Mouse (Mus musculus): Measurements from ENCODE around the gene Smim20. TPM values are rescaled to one million over a fixed set of nuclear protein-coding genes. Genes with fewer than 3 reads are reported as not detected.

Smim20 gene
- 10 to 100 TPM; 87.0 to 90.8 TPM for total RNA-seq (2021)
- long read RNA-seq, experiment 1, transcript Smim20-201 (3 exons, 922 nt), result major isoform, 89 of 94 reads
- long read RNA-seq, experiment 1, partial matches to known transcripts, result 3 of 94 reads
- long read RNA-seq, experiment 1, other reads (novel, unspliced or antisense), result 1 of 94 reads
- long read RNA-seq, experiment 2, transcript Smim20-201 (3 exons, 922 nt), result major isoform, 75 of 85 reads
- long read RNA-seq, experiment 2, partial matches to known transcripts, result 0 of 85 reads
- long read RNA-seq, experiment 2, other reads (novel, unspliced or antisense), result 5 of 85 reads

DNA sequence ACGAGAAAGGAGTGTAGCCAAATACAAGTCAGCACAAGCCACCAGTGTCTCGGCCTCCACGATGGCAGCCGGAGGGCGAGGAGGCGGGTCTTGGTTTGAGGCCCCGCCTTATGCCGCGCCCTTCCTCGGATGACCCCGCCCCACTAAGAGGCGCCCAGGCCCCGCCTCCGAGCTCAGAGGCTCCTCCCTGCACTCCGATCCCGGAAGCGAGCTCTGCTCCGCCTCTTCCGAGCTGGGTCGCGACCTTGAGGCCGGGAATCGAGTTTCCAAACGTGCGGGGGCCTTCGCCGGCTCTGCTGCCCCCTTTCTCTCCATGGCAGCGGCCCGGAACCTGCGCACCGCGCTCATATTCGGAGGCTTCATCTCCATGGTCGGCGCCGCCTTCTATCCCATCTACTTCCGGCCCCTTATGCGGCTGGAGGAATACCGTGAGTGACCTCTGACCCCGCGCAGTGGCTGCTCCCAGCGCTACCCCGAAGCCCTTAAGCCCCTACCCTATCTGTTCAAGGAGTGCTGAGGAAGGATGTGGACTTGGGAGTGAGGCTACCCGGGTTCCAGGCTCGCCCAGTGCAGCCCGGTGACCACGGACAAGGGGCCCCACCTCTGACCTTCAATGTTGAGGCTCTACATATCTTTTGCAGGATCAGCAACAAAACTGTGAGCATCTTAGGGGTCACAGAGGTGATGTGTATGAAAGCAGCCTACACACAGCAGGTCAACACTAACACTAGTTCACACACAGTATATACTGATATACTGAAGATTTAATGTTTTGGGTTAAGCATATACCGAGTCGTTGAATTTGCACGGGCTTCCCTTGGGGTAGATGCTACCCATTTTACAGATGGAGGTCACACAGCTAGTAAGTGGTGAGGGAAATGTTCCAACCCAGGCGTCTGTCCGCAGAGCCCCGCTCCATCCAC lies at the start of gene Smim20:
Smim20 (plus strand) TSS at position 153 of the 923 bp plus-strand sequence.
- DNase-seq (ENCODE audit: low spot score in 2 of 2), result peak; percentile 75 to 86

DNA sequence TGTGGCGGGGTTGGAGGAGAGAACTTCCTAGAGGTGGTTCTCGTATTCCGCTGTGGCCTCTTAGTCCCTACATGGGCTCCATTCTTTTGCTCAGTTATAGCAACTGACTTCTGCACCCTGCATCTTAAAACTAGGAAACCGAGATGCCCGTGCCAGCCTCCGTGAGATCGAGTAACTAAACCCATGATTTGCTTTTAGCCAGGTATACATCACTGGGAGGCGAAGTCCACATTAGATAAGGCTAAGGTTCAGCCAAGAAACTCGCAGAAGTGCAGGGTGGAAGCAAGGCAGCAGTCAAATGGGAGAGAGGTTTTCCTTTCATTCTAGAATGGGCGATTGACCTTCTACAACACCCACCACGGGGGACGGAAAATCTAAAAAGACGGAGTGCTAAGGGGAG lies 41.4 kb upstream of the Smim20 start:
- no peak for DNase-seq (ENCODE audit: low spot score in 2 of 2)

DNA sequence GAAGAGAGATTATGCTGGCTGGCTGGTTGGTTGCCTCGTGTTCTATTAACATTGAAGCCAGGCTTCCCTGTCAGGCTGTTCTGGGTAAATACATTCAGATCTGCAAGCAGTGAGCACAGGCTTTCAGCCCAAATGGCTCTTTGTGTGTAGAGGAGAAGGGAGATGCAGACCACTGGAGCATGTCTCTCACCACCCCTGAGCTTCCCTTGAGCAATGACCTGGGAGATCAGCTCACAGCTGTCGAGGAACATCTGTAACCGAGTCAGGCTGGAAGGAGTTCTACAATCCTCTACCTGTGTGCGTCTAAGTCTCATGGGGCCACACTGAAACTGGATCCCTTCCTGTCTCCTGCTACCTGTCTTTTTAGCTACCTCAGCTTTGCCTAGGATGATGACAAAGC lies 36.3 kb upstream of the Smim20 start:
- no peak for DNase-seq (ENCODE audit: low spot score in 2 of 2)

DNA sequence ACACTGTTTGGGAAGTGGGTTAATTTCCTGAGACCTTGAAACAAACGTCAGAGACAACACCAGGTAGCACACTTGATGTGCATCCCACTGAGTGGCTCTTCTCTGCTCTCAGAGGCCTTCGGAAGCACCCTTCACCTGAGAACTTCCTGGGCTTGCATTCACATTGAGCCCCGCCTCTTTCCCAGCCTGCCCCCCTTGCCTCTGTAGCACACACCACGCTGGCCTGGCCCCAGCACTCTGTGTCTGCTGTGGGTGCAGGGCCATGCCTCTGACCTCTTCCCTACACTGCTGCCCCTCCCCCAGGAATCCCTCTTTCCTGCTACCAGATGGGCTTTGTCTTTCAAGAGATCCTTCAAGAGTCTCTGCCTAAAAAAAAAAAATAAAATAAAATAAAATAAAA lies 31.3 kb upstream of the Smim20 start:
- no peak for DNase-seq (ENCODE audit: low spot score in 2 of 2)

DNA sequence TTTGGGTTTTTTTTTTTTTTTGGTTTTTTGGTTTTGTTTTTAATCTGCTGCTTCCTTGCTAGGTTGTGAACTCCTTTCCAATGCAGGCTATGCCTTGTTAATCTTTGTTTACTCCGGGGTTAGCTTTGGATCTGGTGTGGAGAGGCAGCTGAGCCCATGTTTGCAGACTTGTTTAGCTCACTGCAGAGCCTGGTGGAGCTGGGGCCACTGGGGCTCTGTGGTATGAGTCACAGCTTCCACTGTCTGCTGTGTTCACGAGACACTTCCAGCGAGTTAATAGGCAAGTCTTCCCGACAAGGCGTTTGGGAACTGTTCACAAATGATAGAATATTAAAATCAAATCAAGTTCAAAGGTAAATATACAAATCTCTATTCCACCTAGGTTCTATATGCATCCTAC lies 30.7 kb upstream of the Smim20 start:
- DNase-seq (ENCODE audit: low spot score in 2 of 2), result no peak

DNA sequence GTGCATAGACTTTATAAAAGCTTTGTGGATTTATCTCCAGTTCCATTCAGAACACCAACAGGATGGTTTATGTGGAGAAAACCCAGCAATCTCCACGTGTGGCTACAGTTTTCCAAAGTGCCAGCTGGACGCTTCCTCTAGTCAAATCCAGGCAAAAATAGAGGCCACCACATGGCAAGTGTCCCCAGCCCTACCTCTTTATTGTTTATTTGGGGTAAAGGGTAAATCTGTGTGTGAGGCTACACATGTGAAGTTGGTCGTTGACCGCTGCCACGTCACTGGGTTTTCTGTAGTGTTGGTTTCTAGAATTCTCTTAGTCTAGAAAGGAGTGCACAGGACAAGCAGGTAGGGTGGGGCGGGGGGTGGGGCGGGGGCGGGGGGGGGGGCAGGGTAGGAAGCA lies 30.1 kb upstream of the Smim20 start:
- DNase-seq (ENCODE audit: low spot score in 2 of 2), result no peak

DNA sequence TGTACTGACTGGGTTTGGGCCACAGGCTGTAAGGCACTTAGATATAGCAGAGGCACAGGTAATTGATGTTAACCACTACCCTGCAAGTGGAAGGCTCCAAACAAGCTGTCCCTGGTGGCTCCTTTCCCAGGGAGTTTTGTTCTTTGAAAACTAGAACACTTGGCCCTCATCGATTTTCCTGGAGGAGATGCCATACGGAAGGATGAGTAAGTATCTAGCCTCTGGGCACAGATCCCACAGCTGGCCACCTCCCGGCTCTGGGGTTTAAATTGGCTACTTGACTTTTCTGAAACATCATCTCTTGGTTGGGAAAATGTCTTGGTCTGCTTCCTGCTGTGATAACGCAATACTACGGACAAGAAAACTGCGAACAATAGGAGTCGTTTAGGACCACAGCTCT lies 28.1 kb upstream of the Smim20 start:
- DNase-seq (ENCODE audit: low spot score in 2 of 2), result no peak

DNA sequence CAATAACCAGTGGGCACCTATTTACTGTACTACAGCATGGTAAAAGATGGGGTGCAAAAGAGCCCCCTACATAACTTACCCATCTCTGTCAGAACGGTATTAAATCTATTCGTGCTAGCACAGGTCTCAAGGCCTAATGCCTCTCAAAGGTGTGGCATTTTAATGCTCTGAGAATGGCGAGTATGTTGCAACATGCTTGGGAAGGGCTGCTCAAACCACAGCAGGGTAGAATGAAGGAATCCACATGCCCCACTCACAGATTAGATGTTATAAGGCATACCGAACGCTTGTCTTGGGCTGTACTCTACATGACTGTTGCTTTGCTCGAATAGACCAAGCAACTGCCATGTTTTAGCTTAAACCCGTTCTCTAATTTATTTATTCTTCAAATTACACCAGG lies 27.7 kb upstream of the Smim20 start:
- no peak for DNase-seq (ENCODE audit: low spot score in 2 of 2)

DNA sequence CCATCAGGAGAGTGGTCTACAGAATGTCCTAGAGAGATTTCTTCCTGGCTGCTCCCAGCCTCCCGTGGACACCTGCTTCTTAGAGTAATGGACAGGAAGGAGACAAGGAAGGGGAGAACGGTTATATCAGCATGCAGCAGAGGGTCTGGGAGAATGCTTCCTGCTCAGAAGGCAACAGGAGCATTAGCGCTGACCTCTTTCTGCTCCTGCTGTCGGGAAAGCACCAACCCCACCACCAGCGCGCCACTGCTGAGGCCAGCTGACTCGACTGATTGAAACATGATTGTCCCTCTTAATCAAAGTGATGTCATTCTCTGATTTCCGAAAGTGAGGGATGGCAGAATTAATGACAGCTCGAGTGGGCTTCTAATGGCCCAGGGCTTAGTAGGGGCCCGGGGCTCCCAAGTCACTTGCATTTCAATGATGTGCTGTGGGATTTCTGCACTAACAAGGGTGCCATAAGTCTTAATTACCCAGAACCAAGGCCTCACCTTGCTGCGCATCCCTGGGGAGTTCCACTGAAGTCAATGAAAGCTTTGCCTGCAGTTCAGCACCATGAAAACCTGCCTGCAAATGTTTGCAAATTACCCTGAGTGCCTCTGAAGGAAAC lies 26.9 kb upstream of the Smim20 start:
- DNase-seq (ENCODE audit: low spot score in 2 of 2), result no peak

DNA sequence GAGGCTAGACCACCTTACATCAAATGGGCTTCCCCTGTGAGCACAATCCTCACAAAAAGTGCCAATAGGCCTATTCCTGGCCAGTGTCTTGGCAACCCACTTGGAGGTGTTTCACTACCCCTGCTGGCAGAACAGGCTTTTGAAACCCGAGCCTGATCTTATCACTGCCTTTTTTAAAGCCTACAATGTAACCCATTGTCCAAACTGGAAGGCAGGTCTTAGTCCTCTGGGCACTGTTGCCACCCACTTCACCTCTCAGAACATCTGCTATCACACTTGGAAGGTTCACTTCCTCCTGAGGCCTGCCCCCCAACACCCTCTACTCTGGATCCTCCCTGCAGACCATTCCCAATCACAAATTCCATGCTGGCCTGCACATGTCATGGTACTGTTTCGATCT lies 25.8 kb upstream of the Smim20 start:
- DNase-seq (ENCODE audit: low spot score in 2 of 2), result no peak

DNA sequence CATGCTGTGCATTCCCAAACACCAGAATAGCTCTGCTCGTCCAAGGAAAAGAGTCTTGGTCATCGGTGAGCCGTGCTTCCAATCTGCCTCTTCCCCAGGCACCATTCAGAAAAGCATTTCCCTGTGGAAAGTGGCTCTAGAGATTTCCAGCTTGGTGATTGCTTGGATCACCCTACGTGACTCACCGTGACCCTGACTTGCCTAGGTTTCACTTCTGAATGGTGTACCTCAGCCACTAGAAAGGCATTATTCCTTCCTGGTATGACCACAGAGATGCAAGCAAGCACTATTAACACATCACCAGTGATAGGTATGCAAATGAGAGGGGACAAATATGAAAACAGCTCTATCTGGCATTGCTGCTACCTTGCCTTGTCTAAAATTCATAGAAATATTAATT lies 24.9 kb upstream of the Smim20 start:
- DNase-seq (ENCODE audit: low spot score in 2 of 2), result no peak

DNA sequence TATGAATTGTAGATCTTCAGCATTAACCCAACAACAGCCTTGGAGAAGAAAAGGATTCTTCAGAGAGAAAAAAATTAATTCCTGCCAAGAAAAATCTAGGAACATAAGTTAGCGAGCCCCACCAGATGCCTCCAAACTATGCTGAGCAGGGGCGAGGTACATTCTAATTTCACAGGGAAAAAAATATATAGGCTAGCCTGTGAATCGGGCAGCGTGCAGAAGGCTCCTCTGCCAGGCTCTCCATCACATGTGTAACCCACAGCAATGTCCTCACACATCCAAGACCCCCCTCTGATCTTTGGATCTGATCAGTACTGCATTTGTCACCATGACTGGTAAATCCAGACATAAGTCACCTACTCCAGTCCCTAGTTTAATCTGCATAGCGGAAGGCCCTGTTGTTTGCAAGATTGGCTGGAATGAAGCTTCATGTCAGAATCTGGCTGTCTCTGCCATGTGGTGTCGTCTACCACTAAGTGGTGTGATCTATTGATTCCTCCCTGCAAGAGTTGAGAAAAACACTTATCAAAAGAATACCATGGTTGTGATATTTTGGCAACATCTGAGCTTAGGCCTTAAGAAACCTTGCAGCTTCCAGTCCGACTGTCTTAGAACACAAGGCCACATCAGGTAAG lies 23.9 kb upstream of the Smim20 start:
- DNase-seq (ENCODE audit: low spot score in 2 of 2), result no peak

DNA sequence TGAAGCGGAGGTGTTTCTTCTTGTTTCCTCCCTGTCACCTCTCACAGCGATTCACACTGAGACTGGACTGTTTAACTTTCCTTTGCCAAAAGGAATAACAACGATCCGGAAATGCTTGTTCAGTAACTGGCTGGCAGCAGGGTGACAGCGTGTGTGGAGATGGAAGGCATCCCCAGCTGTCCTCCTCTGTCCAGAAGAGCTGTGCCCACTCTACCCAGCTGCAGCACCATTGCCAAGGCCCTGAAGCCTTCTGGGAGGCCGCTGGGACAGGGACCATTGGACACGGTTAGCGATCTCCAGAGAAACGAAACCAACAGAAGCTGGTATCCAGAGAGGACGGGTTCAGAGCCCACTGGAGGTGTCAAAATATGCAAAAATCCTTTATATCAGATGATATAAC lies 22.9 kb upstream of the Smim20 start:
- peak in 1 of 2 experiments; percentile 36 for DNase-seq (ENCODE audit: low spot score in 2 of 2)

DNA sequence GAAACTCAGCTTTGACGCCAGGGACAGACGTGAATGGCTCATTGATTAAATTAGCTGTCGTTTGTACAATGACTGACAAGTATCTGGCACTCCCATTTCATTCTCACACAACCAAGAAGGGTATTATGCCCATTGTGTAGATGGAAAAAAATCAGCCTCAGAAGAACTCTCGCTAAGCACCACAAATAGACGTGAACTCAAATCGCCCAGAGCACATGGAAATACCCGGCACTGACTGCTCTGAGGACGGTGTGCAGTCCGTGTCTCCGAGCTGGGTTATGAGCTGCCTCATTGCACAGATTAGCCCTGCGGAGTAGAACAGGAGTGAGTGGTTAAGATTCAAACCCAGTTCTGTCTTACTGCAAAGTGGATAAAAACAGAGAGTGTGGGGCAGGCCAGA lies 18.4 kb upstream of the Smim20 start:
- DNase-seq (ENCODE audit: low spot score in 2 of 2), result no peak

DNA sequence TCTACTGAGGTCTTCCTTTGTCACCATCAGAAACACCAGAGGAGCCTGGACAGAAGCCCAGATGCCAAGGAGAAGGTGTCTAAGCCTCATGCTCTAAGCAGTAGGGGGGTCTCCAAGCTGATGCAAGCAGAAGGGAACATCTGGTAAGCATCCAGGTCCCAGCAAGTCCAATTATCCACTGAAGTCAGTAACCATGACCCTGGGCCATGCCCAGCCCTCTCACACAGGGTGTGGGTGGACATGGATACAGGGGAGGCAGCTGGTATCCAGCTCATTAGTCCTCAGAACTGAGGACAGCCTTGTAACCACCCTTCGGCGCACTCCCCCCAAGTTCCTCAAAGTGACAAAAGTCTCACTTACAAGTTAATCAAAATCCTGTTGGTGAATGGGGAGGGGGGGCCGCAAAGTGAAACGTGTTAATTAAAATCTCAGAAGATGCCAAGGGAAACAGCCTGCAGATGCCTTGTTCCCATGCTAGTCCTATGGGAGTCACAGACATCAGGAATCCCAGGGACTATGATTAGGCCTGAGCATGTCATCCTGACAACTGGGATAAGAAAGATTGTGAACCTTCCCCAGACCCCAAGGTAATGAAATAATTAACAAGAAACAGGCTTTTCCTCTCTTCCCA lies 17.3 kb upstream of the Smim20 start:
- no peak for DNase-seq (ENCODE audit: low spot score in 2 of 2)

DNA sequence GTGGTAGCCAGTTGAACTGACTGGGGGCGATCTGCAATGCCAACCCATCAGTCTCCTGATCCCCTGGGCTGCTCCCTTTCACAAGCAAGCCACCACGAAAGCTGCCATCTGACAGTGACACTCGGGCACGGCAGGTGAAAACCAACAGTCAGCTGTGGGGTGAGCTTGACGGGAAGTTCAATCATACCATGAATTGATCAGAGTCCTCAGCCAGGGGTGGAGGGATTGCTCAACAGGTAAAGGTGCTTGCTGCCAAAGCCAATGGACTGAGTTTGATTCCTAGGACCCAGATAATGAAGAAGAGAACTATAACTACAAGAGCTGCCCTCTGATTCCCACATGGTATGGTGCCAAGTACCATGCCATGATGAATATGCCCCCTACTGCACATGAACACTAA lies 12.7 kb upstream of the Smim20 start:
- no peak for DNase-seq (ENCODE audit: low spot score in 2 of 2)

DNA sequence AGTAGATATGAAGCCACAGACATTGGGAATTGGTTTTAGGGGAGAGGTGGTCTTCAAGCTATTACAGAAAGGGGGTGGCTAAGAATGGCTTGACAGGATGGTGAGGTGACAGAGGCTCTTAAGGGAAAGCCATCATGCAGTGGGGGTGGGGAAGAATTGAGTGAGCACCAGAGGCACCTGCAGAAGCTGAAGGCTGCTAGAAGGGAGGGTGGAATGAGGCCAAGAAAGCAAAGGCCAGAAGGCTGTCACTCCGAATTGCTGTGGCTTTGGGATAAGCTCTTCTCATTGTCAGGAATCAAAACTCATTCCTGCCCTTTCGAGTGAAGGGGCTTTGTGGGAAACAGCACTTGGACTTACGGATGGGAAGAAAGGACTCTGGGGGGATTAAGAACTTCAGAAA lies 12.1 kb upstream of the Smim20 start:
- no peak for DNase-seq (ENCODE audit: low spot score in 2 of 2)

DNA sequence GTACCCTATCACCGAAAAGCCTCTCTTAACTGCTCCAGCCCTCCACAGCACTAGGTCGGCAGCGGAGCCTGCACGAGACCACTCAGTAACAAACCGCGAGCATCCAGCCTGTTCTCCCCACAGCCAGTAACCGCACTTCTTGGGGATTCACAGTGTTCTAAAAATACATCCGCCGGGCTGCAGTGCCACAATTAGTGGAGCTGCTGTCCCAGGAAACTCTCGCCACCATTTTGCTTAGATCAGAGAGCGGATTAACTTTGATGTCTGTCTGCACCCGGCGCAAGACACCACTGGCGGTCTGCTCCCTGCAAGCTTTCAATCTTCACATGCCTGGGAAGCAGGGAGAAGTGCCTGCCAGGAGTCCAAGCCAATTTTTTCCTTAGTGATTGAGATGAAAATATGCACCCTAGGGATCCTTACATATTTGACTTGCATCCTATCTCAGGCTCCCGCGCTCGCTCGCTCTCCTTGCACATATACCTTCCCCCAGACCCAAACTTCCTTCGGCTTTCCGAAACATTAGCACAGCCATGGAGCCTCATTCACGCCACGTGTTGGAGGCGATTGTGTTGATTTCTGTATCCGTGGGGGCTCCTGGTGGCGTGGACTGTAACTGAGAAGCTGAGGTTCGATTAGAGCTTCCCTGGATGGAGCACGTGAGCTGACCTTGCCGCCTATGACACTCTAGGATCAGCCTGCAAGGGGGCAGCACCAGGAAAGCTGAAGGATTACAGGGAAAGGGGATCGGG lies 8.7 kb upstream of the Smim20 start:
- DNase-seq (ENCODE audit: low spot score in 2 of 2), result no peak

DNA sequence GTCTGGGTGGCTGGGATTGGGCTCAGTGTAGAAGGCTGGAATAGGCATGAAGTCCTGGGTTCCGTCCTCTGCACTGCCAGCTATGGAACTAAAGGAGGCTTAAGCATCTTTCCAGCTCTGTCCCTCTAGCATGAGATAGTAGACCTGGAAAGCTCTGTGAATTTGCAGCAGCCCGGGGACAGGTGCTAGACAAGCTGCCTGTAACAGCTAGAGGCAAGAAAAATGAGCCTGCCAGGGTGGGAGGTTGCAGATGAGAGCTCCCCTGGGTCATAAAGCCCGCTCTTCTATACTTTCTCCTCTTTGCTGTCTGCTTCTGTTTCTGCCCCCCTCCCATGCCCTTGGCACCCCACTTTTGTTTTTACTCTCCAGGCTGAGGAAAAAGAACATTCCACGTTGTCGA lies 7.0 kb upstream of the Smim20 start:
- DNase-seq (ENCODE audit: low spot score in 2 of 2), result no peak

DNA sequence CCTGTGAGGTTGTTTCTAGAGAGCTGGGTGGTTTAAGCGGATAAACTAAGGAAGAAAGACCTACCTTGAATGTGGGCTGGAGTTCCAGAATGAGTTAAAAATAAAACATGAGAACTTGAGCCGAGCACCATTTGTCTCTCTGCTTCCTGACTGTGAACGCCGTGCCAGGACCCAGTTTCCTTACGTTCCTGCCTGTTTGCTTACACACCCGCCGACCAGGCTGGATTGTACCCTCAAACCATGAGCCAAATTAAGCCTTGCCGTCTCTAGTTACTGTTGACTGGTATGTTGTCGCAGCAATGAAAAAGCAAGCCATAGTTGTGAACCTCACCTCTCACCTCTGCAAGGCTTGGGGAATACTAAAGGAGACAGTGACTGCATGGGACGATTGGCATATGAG lies 4.9 kb upstream of the Smim20 start:
- DNase-seq (ENCODE audit: low spot score in 2 of 2), result no peak

DNA sequence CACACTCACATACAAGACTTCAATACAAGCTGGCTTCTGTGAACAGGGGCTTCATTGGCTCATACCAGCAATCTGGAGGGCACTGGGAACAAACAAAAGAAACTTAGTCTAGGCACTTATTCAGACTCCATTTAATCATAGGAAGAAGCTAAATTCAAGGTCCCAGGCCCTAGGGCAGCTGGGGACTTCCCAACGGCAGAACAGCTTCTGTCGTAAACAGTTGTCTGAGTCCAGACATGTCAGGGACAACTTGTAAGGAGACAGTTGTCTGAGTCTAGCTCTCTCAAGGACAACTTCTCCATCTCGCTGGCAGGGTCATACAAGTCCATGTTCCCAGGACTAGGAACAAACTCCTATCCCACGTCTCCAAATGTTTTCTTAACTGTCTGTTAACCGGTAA lies 2.8 kb upstream of the Smim20 start:
- DNase-seq (ENCODE audit: low spot score in 2 of 2), result no peak
